Mouse (Mus musculus) cerebellum, postnatal 4 days (tissue): Measurements from ENCODE around the gene Zfp809.

Experiments
- DNase-seq, 2 experiments: peaks; one replicate each; pipeline ENCODE4 v3.0.0; 2022; ENCODE audit warnings: low spot score in 2 of 2, mixed read lengths in 1 of 2

The Zfp809 gene

GRCm38 (mm10) chr9:22261594-22261993, 36.1 kb downstream of the Zfp809 start:
- DNase-seq = no peak

- DNase-seq = no peak
These were observed 37.1 kb downstream of the Zfp809 start for GRCm38 (mm10) chr9:22262611-22263010.

GRCm38 (mm10) chr9:22268886-22269285, 43.4 kb downstream of the Zfp809 start:
- no peak for DNase-seq

- no peak for DNase-seq
These were observed 53.2 kb downstream of the Zfp809 start for GRCm38 (mm10) chr9:22278733-22279132.
